Mouse (Mus musculus): ENCODE results near the gene Naaladl2.

The Naaladl2 gene

GRCm38 (mm10) chr3:23972747-23973667, 1171.1 kb downstream of the Naaladl2 start:
- no peak for DNase-seq (ENCODE audit: low read depth, low spot score)

- no peak for DNase-seq (ENCODE audit: low read depth, low spot score)
Observed at GRCm38 (mm10) chr3:23962961-23963621, 1181.0 kb downstream of the Naaladl2 start.

- DNase-seq (ENCODE audit: low read depth, low spot score): no peak
Observed at GRCm38 (mm10) chr3:23946182-23946581, 1197.9 kb downstream of the Naaladl2 start.

- peak; percentile 17 for DNase-seq (ENCODE audit: low read depth, low spot score)
Observed at GRCm38 (mm10) chr3:23937299-23937698, 1206.8 kb downstream of the Naaladl2 start.

- DNase-seq (ENCODE audit: low read depth, low spot score): no peak
Observed at GRCm38 (mm10) chr3:23928097-23928496, 1216.0 kb downstream of the Naaladl2 start.

- no peak for DNase-seq (ENCODE audit: low read depth, low spot score)
Observed at GRCm38 (mm10) chr3:23907682-23908081, 1236.4 kb downstream of the Naaladl2 start.

- no peak for DNase-seq (ENCODE audit: low read depth, low spot score)
Observed at GRCm38 (mm10) chr3:23865688-23866087, 1278.4 kb downstream of the Naaladl2 start.

- DNase-seq (ENCODE audit: low read depth, low spot score): no peak
Observed at GRCm38 (mm10) chr3:23857275-23857674, 1286.8 kb downstream of the Naaladl2 start.

- DNase-seq (ENCODE audit: low read depth, low spot score): no peak
Observed at GRCm38 (mm10) chr3:23817585-23817984, 1326.5 kb downstream of the Naaladl2 start.

- no peak for DNase-seq (ENCODE audit: low read depth, low spot score)
Observed at GRCm38 (mm10) chr3:23758746-23759145, 1385.3 kb downstream of the Naaladl2 start.

All from forelimb bud, embryonic 11.5 days (tissue).